Mouse (Mus musculus) 3T3-L1 (cell line): ENCODE results near the gene Unc119b.
"Not testable (repeated sequence)": the region's sequence is repeated elsewhere in the genome, so short reads cannot be mapped to it uniquely, and the experiment has no call there.

Experiments
- DNase-seq: peaks from one replicate; pipeline ENCODE4 v3.0.0-alpha.2; 2015; ENCODE audit warnings: low read depth, low spot score

The Unc119b gene

DNA sequence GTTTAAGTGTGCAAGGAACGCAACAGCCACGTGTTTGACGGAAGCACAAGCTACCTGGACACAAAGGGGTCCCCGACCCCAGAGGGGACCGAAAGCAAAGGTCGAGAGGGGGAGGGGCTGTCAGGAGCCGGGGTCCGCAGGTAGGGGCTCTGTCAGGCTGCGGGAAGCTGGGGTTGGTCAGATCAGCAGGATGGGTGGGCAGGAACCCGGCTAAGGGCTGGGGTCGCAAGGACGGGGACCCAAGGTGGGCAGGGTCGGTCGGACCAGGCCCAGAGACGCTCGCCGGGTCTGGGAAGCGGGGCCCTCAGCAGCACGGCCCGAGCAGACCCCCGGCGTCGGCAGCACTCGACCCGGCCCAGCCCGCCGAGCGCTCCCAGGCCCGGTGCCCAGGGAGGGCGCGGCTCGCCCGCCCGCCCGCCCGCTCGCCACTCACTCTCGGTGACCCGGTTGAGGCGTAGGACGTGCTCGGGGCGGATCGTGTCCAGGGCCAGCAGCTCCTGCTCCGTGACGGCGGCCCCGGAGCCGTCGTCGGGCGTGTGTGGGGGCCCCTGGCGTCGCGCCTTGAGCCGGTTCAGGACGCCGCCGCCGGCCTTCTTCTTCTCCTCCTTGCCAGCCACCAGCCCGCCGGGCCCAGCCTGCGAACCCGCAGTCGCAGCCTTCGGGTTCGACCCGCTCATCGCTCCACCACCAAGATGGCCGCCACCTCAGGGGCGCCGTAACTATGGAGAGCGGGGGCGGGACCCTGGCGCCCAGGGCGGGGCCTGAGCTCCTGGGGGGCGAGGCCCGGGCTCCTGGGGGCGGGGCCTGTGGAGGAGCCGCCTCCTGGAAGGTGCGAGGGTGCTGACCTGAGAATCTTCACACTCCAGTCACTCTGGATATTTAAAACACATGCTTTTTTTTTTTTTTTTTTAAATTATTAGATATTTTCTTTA lies at the start of gene Unc119b:
Gene Unc119b, minus strand, starts transcription at position 742 of the 932 bp plus-strand sequence.
- DNase-seq, result peak; percentile 91

GRCm38 (mm10) chr5:115183482-115183881 lies 48.7 kb upstream of the Unc119b start:
- no peak for DNase-seq

GRCm38 (mm10) chr5:115182925-115183324 lies 48.1 kb upstream of the Unc119b start:
- DNase-seq, result no peak

DNA sequence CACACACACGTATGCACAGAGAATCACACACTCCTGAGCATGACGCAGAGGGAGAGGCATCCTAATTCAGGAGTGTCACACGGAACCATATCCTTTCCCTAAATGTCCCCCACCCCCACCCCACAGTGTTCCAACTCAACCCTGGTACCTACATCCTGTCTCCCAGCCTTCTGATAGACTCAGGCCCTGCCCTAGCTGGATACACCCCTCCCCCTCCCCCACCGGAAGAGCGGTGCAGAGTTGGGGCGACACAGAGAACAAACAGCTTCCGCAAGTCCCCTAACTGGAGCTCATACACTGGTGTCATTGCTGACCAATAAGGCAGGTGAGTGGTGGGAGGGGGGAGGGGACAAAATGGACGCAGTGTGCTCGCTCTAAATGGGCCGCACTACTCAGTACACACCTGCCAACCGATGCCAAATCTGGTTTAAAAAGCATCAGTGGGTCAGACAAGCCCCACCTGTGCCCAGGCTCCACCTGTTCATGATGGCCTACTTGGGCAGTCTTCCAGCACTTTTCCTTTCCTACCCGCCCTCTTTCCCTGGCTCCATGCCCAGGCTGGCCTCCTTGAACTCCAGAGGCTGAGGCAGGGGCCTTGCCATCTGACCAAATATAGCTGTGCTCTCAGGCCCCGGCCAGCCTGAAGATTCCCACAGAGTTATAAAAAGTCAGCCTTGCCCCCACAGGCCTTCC lies 46.6 kb upstream of the Unc119b start:
- no peak for DNase-seq

DNA sequence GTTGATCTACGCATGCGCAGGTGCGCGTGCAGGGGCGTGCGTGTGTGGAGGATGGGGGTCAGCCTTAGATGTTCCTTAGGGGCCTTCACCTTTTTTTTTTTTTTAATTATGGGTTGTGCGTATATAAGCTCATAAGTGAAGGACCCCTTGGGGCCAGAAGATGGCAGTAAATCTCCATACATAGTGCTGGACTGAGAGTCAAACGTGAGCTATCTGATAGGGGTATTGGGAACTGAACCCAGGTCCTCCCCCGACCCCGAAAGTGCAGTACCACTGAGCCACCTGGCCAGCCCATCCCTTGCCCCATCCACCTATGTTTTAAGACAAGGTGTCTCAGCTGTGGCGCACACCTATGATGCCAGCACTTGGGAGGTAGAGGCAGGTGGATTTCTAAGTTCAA lies 44.8 kb upstream of the Unc119b start:
- DNase-seq, result no peak

- DNase-seq, result no peak
These were observed 43.1 kb upstream of the Unc119b start for GRCm38 (mm10) chr5:115177866-115178265.

- DNase-seq, result no peak
These were observed 39.8 kb upstream of the Unc119b start for GRCm38 (mm10) chr5:115174554-115174953.

GRCm38 (mm10) chr5:115170150-115170549 lies 35.4 kb upstream of the Unc119b start:
- no peak for DNase-seq

GRCm38 (mm10) chr5:115168641-115169415 lies 34.1 kb upstream of the Unc119b start:
- DNase-seq, result no peak

GRCm38 (mm10) chr5:115167396-115167795 lies 32.6 kb upstream of the Unc119b start:
- no peak for DNase-seq

DNA sequence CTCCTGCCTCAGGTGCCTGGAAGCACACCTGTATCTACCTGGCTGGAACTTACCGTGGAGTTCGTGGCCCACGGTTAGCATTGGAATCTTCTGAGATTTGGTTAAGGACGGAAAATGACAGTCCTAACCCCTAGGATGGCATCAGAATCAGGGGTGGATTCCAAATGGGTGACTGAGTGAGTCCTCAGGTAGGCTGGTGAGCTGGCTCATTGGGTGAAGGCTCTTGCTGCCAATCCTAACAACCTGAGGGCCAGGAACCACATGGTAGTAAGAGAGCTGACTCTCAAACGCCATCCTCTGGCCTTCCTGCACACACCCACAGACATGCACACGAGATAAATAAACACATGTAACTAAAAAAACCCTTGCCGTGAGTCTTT lies 32.0 kb upstream of the Unc119b start:
- no peak for DNase-seq

GRCm38 (mm10) chr5:115165895-115166814 lies 31.4 kb upstream of the Unc119b start:
- DNase-seq, result no peak

DNA sequence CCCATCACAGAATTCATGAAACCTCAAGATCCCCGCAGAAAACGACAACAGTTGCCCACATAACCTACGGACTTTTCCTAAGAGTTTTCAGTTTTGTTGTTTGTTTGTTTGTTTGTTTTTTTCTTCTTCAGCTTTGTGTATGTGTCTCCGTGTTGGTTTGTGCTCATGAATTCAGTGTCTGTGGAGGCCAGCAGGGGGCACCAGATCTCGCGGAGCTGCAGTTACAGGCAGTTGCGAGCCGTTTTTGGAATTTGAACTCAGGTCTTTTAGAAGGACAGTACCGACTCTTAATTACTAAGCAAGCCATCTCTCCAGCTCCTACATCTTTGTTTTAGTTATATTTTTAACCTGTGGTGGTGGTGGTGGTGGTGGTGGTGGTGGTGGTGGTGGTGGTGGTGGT lies 30.6 kb upstream of the Unc119b start:
- DNase-seq, result no peak

GRCm38 (mm10) chr5:115164446-115164845 lies 29.7 kb upstream of the Unc119b start:
- peak; percentile 67 for DNase-seq

- no peak for DNase-seq
These were observed 28.8 kb upstream of the Unc119b start for GRCm38 (mm10) chr5:115163563-115163962.

GRCm38 (mm10) chr5:115161940-115162279 lies 27.1 kb upstream of the Unc119b start:
- not testable (repeated sequence) for DNase-seq

- no peak for DNase-seq
These were observed 26.5 kb upstream of the Unc119b start for GRCm38 (mm10) chr5:115161064-115161939.

GRCm38 (mm10) chr5:115160655-115161054 lies 25.9 kb upstream of the Unc119b start:
- no peak for DNase-seq

DNA sequence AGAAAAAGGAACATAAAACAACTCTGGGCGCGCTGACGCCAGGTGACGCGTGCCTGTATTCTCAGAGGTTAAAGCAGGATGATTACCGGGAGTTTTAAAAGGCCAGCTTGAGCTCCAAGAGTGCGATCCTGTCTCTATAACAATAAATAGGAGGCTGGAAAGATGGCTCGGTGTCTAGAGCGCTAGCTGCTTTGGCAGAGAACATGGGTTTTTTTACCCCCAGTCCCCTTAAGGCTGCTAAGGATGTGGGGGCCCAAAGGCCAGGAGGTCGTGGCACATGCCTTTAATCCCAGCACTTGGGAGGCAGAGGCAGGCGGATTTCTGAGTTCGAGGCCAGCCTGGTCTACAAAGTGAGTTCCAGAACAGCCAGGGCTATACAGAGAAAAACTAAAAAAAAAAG lies 24.4 kb upstream of the Unc119b start:
- no peak for DNase-seq
